Mouse (Mus musculus) ES-E14 (cell line): Measurements from ENCODE around the gene Rhoc.

Source experiments
- MAFK ChIP-seq: IDR thresholded peaks from 2 replicates; pipeline ENCODE4 v1.6.1; 2014; ENCODE audit warnings: mild to moderate bottlenecking, low read depth, low read length, inconsistent platforms; ENCODE audit not compliant: insufficient read depth
- ZC3H11A ChIP-seq: IDR thresholded peaks from 2 replicates; pipeline ENCODE4 v1.6.1; 2012; ENCODE audit warnings: low read depth, mild to moderate bottlenecking, inconsistent platforms, low read length, borderline replicate concordance

DNA sequence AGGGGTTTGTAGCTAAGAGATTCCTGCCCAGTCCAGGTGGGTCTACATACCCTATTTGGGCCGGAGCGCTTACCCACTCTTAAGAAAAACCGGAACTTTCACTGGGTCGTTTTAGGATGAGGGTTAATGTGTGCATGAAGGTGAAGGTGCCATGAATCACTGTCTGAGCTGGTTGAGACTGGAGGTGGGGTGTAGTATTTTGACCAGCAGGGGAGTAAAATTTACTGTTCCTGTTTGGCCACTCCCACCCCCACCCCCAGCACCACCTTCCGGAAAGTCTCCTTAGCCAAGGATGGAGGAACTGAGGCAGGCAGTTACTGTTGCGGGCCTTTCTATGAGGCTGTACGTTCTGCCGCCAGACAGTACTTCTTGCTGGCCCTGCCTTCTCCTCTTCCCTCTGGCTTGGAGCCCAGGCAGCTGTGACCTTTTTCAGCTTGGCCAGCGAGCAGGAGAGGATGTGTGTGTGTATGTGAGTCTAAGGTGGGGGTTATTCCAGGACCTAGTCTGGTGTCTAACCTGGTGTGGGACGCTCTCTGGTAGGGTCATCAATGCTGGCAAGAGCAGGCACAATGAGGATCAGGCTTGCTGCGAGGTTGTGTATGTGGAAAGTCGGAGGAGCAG, 6.0 kb upstream of the Rhoc start:
- no peak for TF ChIP-seq MAFK
- no peak for TF ChIP-seq ZC3H11A
